Mouse (Mus musculus) layer of hippocampus, postnatal 36 days (tissue): Measurements from ENCODE around the gene Disp1. TPM values are rescaled to one million over a fixed set of nuclear protein-coding genes. Genes with fewer than 3 reads are reported as not detected.

ENCODE experiments used
- DNase-seq, 2 experiments: peaks; one replicate each; pipeline ENCODE4 v3.0.0; 2022
- total RNA-seq, 2 experiments: library from RNA; stranded (reverse); gene quantifications; 2 replicates each; pipeline ENCODE4 v1.2.3; 2021

Disp1 gene
- 1 to 10 TPM; 3.5 to 3.6 TPM for total RNA-seq

- peak; percentile 46 to 48 for DNase-seq
Observed at GRCm38 (mm10) chr1:183220796-183221718, at the start of gene Disp1. TSS of gene Disp1 (minus strand) at chr1:183221522.

- no peak for DNase-seq
Observed at GRCm38 (mm10) chr1:183267666-183268065, 46.3 kb upstream of the Disp1 start.

DNA sequence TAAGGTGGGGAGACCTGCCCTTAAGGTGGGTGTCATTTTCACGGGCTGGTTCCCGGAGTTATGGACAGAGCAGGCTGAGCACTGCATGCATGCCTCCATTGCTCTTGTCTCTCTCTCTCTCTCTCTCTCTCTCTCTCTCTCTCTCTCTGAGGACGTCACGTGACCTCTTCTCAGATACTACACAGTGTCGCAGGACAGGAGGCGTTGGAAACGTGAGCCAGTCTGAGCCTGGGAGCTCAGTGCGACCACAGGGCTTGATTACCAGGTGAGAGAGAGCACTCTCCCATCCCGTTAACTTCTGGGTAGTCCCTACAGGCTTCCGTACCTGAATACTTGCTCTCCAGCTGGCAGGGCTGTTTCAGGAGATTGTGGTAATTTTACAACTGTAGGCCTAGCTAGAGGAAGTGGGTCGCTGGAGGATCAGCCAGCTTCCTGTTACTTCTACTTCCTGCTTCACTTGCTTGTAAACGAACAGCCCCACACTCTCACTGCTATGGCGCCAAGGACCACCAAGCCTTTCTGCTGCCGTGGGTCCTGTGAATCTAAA is 44.7 kb upstream of the Disp1 start:
- DNase-seq, result no peak

DNA sequence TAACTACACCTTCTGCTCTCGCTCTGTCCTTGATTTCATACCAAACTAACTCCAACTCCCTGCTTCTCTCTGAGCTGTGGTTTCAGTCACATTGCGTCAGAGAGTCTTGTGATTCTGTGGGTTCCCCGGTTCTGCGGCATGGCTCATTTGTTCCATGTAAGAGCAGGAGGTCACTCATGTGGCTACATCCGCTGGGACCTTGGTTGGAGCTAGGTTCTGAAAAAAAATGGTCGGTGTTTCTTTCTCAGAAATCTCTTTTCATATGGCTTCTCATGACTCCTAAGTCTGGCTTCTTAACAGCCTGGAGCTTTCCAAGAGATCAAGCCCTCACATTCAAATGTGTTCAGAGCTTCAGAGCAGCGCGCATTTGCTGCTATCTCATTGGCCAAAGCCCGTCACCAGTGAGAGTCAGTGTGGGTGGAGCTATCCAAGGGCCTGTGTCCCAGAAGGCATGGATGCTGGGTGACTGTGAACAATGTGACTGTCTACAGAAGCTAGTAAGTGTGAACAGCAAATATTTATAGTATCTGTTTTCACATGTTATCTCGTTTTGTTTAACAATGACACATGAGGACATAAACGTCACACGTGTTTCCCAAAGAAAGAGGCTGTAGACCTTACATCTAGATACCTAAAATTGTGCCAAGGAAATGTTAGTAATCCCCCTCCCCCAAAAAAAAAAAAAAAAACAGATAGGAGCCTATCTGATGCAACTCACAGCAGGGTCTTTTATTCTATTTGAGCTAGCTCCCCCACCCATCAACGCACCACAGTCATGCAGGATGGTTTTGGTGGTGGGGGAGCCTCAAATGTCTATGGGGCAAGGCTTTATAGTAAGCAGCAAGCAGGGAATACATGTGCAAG is 43.1 kb upstream of the Disp1 start:
- no peak for DNase-seq

- DNase-seq, result no peak
Observed at GRCm38 (mm10) chr1:183252574-183252973, 31.3 kb upstream of the Disp1 start.

GRCm38 (mm10) chr1:183251818-183252217 is 30.5 kb upstream of the Disp1 start:
- DNase-seq, result no peak

DNA sequence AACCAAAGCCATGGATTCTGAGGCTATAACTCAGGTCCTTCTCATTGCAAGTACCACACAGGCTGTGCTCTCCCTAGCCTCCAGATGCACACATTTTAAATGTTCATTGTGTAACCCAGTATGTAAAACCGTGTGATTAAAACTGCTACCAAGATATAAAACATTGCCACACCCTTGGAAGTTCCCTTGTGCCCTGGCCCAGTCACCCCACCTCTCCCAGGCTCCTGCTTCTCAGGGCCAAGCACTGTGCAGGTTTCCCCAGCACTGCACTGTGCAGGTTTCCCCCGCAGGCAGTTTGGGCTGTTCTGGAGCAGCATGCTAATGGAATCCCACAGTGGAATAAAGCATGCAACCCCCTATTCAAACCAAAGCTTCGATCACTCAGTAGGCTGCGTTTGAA is 29.3 kb upstream of the Disp1 start:
- no peak for DNase-seq

GRCm38 (mm10) chr1:183248144-183248543 is 26.8 kb upstream of the Disp1 start:
- no peak for DNase-seq

GRCm38 (mm10) chr1:183243293-183243692 is 22.0 kb upstream of the Disp1 start:
- DNase-seq, result no peak

DNA sequence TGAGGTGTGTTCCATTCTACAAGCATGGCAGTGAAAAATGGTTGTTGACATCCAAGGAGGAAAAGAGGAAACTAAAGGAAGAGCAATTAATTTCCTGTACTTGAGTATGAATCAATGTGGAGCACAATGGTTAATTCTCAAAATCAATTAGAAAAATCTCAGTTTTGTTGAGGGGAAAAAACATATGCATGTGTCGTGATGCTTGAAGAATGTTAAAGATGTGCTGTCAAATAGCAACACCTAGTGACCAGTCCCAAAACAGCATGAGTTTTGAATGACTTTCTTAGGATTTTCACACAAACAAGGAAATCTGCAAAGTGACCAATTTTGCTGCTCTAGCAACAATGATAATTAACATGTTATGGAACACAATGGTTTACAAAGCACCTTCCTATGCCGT is 16.6 kb upstream of the Disp1 start:
- DNase-seq, result no peak

DNA sequence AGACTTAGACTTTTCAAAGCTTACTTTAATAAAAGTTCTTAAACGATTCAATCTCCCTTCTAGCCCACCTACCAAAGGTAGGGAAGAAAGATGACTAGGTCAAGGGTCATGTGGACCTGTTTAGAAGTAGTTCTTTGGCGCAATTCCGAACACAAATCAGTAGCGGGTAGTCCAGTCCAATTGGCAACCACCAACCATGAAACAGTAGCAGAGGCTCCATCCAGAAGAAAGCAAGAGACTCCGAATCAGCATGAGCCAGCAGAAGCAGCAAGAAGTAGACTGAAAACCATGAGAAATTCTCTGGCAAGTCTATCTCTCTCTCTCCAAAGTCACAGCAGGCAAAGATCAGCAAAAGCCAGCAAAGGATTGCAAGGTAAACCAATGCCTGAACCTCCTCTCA is 15.1 kb upstream of the Disp1 start:
- no peak for DNase-seq

DNA sequence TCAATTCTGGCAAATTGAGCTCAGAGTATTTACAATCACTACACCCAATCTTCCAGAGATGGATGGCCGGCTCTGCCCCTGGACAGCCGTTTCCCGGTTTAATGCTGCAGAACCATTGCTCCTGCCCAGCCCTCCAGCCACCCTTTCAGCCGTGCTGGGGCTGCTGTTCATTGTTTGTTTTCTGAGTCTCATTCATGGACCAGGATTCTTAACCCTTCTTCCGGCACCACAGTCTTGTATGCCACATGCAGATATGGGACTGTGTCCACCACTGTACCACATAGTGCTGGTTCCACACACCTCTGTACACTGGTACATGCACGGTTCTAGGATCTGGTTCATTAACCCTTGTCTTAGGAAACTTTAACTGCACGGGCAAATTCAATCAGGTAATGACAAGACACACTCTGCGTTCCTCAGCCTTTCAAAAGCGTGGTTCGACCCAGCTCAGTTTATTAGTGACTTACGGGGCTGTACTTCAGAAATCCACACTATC is 12.4 kb upstream of the Disp1 start:
- no peak for DNase-seq

GRCm38 (mm10) chr1:183232985-183233678 is 11.8 kb upstream of the Disp1 start:
- DNase-seq, result no peak

DNA sequence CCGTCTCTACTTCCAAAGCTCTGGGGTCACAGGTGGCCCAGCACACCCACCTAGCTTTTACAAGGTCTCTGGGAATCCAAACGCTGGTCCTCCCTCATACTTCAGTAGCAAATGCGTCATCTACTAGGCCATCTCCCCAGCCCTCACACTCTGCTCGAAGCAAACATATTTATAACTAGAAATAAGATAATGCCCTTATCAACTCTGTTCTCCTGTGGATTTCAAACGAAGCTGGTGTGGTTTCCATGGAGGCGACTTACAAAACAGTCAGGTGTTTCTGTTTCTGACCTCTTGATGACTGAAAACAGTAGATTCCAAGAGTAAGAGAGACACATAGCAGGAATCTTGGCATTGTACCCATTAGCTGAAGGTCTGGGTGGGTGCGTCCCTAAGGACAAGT is 6.1 kb upstream of the Disp1 start:
- no peak for DNase-seq

DNA sequence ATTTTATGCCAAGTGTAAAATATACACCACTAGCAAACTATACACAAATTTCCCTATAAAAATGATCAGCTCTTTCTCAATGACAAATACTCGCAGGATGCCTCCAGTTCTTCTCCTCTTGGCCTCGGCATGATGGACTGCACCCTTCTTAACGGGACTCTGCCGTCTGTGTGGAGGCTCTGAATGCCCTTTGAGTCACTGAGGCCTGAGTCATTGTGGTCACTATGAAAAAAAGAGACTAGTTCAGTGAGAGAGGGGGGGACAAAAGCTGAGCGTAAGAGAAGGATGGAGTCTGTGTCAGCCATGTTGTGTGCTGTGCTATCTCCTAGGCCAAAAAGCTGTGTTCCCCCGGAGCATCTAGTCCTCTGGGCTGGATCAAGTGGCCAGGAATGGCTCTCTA is 2.3 kb downstream of the Disp1 start:
- DNase-seq, result no peak

DNA sequence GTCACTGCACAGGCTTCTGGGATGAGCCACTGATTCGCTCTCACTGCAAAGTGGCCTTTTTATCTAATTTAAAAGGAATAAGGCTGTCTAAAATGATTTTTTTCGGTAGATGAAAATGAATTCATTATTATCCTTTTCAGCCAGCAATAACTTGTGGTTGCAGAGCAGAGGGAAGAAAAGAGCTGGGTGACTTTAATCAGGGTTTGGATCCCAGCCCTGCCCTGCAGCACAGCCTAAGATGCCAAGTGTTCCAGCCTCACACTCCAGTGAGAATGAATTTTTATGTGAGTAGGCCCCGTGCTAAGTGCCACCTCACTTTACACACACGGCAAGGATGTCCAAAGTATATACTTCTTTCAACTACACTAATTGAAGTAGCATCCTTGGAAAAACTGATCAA is 4.6 kb downstream of the Disp1 start:
- DNase-seq, result no peak

- DNase-seq, result no peak
Observed at GRCm38 (mm10) chr1:183215706-183216105, 5.6 kb downstream of the Disp1 start.

GRCm38 (mm10) chr1:183213850-183214249 is 7.5 kb downstream of the Disp1 start:
- no peak for DNase-seq

- DNase-seq, result peak; percentile 11 to 27
Observed at GRCm38 (mm10) chr1:183212757-183213211, 8.5 kb downstream of the Disp1 start.

DNA sequence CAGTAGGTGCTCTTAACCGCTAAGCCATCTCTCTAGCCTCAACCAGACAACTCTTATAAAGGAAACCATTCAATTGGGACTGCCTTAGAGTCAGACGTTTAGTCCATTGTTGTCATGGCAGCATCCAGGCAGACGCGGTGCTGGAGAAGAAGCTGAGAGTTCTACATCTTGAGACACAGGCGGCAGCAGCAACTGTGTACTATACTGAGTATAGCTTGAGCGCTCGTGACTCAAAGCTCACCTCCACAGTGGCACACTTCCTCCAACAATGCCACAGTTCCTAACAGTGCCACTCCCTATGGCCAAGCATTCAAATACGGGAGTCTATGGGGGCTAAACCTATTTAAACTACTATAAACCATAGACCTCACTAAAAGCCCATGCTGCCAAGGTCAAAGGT is 11.2 kb downstream of the Disp1 start:
- DNase-seq, result no peak

DNA sequence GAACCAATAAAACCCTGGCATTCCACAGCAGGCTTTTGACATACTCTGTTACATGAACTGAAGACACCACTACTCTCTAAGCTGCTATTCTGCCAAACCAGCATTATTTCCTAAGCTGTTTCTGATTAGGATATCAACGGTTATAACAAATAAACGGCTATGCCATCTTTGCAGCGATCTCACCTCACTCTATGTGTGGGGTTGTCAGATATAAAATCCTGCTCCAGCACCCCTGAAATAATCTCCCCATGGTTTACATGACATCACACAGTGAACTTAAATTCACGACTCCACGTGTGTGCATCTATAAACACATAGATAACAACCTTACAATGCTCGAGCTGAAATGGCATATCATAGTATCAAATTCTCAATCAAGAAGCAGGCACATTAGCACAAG is 13.7 kb downstream of the Disp1 start:
- DNase-seq, result no peak

GRCm38 (mm10) chr1:183207141-183207540 is 14.2 kb downstream of the Disp1 start:
- no peak for DNase-seq
